Mouse (Mus musculus): Measurements from ENCODE around the gene Fam160a1. TPM values are rescaled to one million over a fixed set of nuclear protein-coding genes. Genes with fewer than 3 reads are reported as not detected.

Fam160a1 gene
- polyA plus RNA-seq, 1 experiment from 2014 or later = 9.4 TPM

GRCm38 (mm10) chr3:85677952-85678351, 139.1 kb downstream of the Fam160a1 start:
- Histone ChIP-seq H3K27ac (replicated peaks) (no peak overlapping the region), H3K4me1 (no peaks in the 10 kb centered on the region), H3K9ac (no peak overlapping the region), H3K4me3 (replicated peaks) (no peak overlapping the region), H3K36me3 (no peaks in the 10 kb centered on the region; the same call in 1 of the 2 replicates), H3K4me2 (replicated peaks) (no peak overlapping the region), H3K9me3 (replicated peaks) (no peaks in the 10 kb centered on the region), H3K27me3 (no peaks in the 10 kb centered on the region)
- no peak for ATAC-seq (ENCODE audit: insufficient number of reproducible peaks, low FRiP score, low TSS enrichment, low read depth)
- WGBS = 77% methylated on average over 3 of the region's 3 CpGs

- ATAC-seq (ENCODE audit: insufficient number of reproducible peaks, low FRiP score, low TSS enrichment, low read depth) = no peak
- Histone ChIP-seq H3K27me3 (no peaks in the 10 kb centered on the region), H3K27ac (replicated peaks) (no peak overlapping the region), H3K4me3 (replicated peaks) (no peak overlapping the region), H3K9me3 (replicated peaks) (no peaks in the 10 kb centered on the region), H3K4me1 (no peaks in the 10 kb centered on the region), H3K4me2 (replicated peaks) (no peak overlapping the region), H3K9ac (no peak overlapping the region), H3K36me3 (no peaks in the 10 kb centered on the region; the same call in 1 of the 2 replicates)
- WGBS = 72% methylated on average over 8 of the region's 8 CpGs
Observed at GRCm38 (mm10) chr3:85677133-85677532, 140.0 kb downstream of the Fam160a1 start.

GRCm38 (mm10) chr3:85669844-85670243, 147.2 kb downstream of the Fam160a1 start:
- no peak for ATAC-seq (ENCODE audit: insufficient number of reproducible peaks, low FRiP score, low TSS enrichment, low read depth)
- Histone ChIP-seq H3K36me3 (no peaks in the 10 kb centered on the region; the same call in 1 of the 2 replicates), H3K4me2 (replicated peaks) (no peak overlapping the region), H3K9me3 (replicated peaks) (no peaks in the 10 kb centered on the region), H3K27me3 (no peaks in the 10 kb centered on the region), H3K27ac (replicated peaks) (no peak overlapping the region), H3K4me1 (no peaks in the 10 kb centered on the region), H3K4me3 (replicated peaks) (no peak overlapping the region), H3K9ac (no peak overlapping the region)
- 85% methylated on average over 6 of the region's 6 CpGs for WGBS

GRCm38 (mm10) chr3:85667683-85668082, 149.4 kb downstream of the Fam160a1 start:
- Histone ChIP-seq H3K4me2 (replicated peaks) (no peak overlapping the region), H3K9me3 (replicated peaks) (no peaks in the 10 kb centered on the region), H3K4me1 (no peaks in the 10 kb centered on the region), H3K9ac (no peak overlapping the region), H3K36me3 (no peaks in the 10 kb centered on the region), H3K27ac (replicated peaks) (no peak overlapping the region), H3K27me3 (no peaks in the 10 kb centered on the region), H3K4me3 (replicated peaks) (no peak overlapping the region)
- WGBS = 84% methylated on average over 6 of the region's 6 CpGs
- no peak for ATAC-seq (ENCODE audit: insufficient number of reproducible peaks, low FRiP score, low TSS enrichment, low read depth)

GRCm38 (mm10) chr3:85666736-85667135, 150.4 kb downstream of the Fam160a1 start:
- H3K9me3 ChIP-seq (replicated peaks) = no peaks in the 10 kb centered on the region
- H3K36me3 ChIP-seq = no peaks in the 10 kb centered on the region
- H3K27me3 ChIP-seq = no peaks in the 10 kb centered on the region
- no peak overlapping the region for H3K4me3 ChIP-seq (replicated peaks)
- H3K9ac ChIP-seq = no peak overlapping the region
- no peak for ATAC-seq (ENCODE audit: insufficient number of reproducible peaks, low FRiP score, low TSS enrichment, low read depth)
- H3K4me2 ChIP-seq (replicated peaks) = no peak overlapping the region
- 76% methylated on average over 12 of the region's 12 CpGs for WGBS
- H3K27ac ChIP-seq (replicated peaks) = no peak overlapping the region
- no peaks in the 10 kb centered on the region for H3K4me1 ChIP-seq

GRCm38 (mm10) chr3:85666166-85666565, 150.9 kb downstream of the Fam160a1 start:
- H3K4me2 ChIP-seq (replicated peaks) = no peak overlapping the region
- H3K27me3 ChIP-seq = no peaks in the 10 kb centered on the region
- no peaks in the 10 kb centered on the region for H3K4me1 ChIP-seq
- H3K27ac ChIP-seq (replicated peaks) = no peak overlapping the region
- H3K36me3 ChIP-seq = no peaks in the 10 kb centered on the region
- WGBS = 75% methylated on average over 3 of the region's 3 CpGs
- H3K4me3 ChIP-seq (replicated peaks) = no peak overlapping the region
- no peak for ATAC-seq (ENCODE audit: insufficient number of reproducible peaks, low FRiP score, low TSS enrichment, low read depth)
- no peaks in the 10 kb centered on the region for H3K9me3 ChIP-seq (replicated peaks)
- H3K9ac ChIP-seq = no peak overlapping the region

- no peak for ATAC-seq (ENCODE audit: insufficient number of reproducible peaks, low FRiP score, low TSS enrichment, low read depth)
- no peaks in the 10 kb centered on the region for H3K36me3 ChIP-seq
- H3K4me1 ChIP-seq = no peaks in the 10 kb centered on the region
- WGBS = 82% methylated on average over 10 of the region's 10 CpGs
- H3K9me3 ChIP-seq (replicated peaks) = no peaks in the 10 kb centered on the region
- no peak overlapping the region for H3K4me2 ChIP-seq (replicated peaks)
- H3K27ac ChIP-seq (replicated peaks) = no peak overlapping the region
- no peak overlapping the region for H3K9ac ChIP-seq
- no peaks in the 10 kb centered on the region for H3K27me3 ChIP-seq
- no peak overlapping the region for H3K4me3 ChIP-seq (replicated peaks)
Observed at GRCm38 (mm10) chr3:85664591-85665171, 152.4 kb downstream of the Fam160a1 start.

GRCm38 (mm10) chr3:85663826-85664225, 153.3 kb downstream of the Fam160a1 start:
- no peak overlapping the region for H3K9ac ChIP-seq
- 79% methylated on average over 5 of the region's 5 CpGs for WGBS

GRCm38 (mm10) chr3:85661926-85662813, 154.9 kb downstream of the Fam160a1 start:
- no peak overlapping the region for H3K9ac ChIP-seq
- H3K27me3 ChIP-seq = no peaks in the 10 kb centered on the region
- WGBS = 86% methylated on average over 10 of the region's 10 CpGs
- H3K27ac ChIP-seq (replicated peaks) = no peak overlapping the region
- H3K4me1 ChIP-seq = no peaks in the 10 kb centered on the region
- no peak overlapping the region for H3K4me2 ChIP-seq (replicated peaks)
- no peaks in the 10 kb centered on the region for H3K9me3 ChIP-seq (replicated peaks)
- no peak overlapping the region for H3K4me3 ChIP-seq (replicated peaks)
- no peak for ATAC-seq (ENCODE audit: insufficient number of reproducible peaks, low FRiP score, low TSS enrichment, low read depth)
- H3K36me3 ChIP-seq = no peaks in the 10 kb centered on the region

More at GRCm38 (mm10) chr3:85663826-85664225, 153.3 kb downstream of the Fam160a1 start:
- no peak overlapping the region for H3K4me2 ChIP-seq (replicated peaks)
- H3K4me3 ChIP-seq (replicated peaks) = no peak overlapping the region
- no peaks in the 10 kb centered on the region for H3K9me3 ChIP-seq (replicated peaks)
- ATAC-seq (ENCODE audit: insufficient number of reproducible peaks, low FRiP score, low TSS enrichment, low read depth) = no peak
- H3K27me3 ChIP-seq = no peaks in the 10 kb centered on the region
- no peak overlapping the region for H3K27ac ChIP-seq (replicated peaks)
- H3K4me1 ChIP-seq = no peaks in the 10 kb centered on the region
- H3K36me3 ChIP-seq = no peaks in the 10 kb centered on the region

GRCm38 (mm10) chr3:85659681-85660080, 157.4 kb downstream of the Fam160a1 start:
- 65% methylated on average over 7 of the region's 7 CpGs for WGBS
- Histone ChIP-seq H3K4me3 (replicated peaks) (no peak overlapping the region), H3K4me1 (0 out of 2 replicates have a peak, but pooled peaks cover 5% of the 10 kb centered on the region), H3K4me2 (replicated peaks) (no peak overlapping the region), H3K9me3 (replicated peaks) (no peaks in the 10 kb centered on the region), H3K27ac (replicated peaks) (no peak overlapping the region), H3K27me3 (no peaks in the 10 kb centered on the region), H3K36me3 (no peaks in the 10 kb centered on the region), H3K9ac (no peak overlapping the region)
- no peak for ATAC-seq (ENCODE audit: insufficient number of reproducible peaks, low FRiP score, low TSS enrichment, low read depth)

- peaks cover 4% of the 10 kb centered on the region; the same call in 1 of the 2 replicates for H3K36me3 ChIP-seq
- H3K4me2 ChIP-seq (replicated peaks) = no peak overlapping the region
- no peak overlapping the region for H3K4me3 ChIP-seq (replicated peaks)
- WGBS = 94% methylated on average over 3 of the region's 3 CpGs
- no peaks in the 10 kb centered on the region for H3K27me3 ChIP-seq
- H3K9me3 ChIP-seq (replicated peaks) = no peaks in the 10 kb centered on the region
- no peak overlapping the region for H3K27ac ChIP-seq (replicated peaks)
- H3K9ac ChIP-seq = no peak overlapping the region
- H3K4me1 ChIP-seq = 0 out of 2 replicates have a peak, but pooled peaks cover 5% of the 10 kb centered on the region
- ATAC-seq (ENCODE audit: insufficient number of reproducible peaks, low FRiP score, low TSS enrichment, low read depth) = no peak
Observed at GRCm38 (mm10) chr3:85655538-85655937, 161.6 kb downstream of the Fam160a1 start.
